Mouse (Mus musculus) heart, adult 2 months (tissue): Measurements from ENCODE around the gene Psmd3.

Experiments
- CTCF ChIP-seq: fragments of 200-600 bp; IDR thresholded peaks from 2 replicates; pipeline ENCODE4 v1.8.1; 2022; ENCODE audit warnings: antibody characterized with exemption, mild to moderate bottlenecking, moderate library complexity
- EP300 ChIP-seq: fragments of 200-500 bp; IDR thresholded peaks from 2 replicates; pipeline ENCODE4 v1.6.1; 2011; ENCODE audit warnings: low read depth, low read length, control low read depth; ENCODE audit not compliant: insufficient read depth
- POLR2A ChIP-seq: fragments of 200-500 bp; IDR thresholded peaks from 2 replicates; pipeline ENCODE4 v1.6.1; 2011; ENCODE audit warnings: mild to moderate bottlenecking, low read depth, low read length, control low read depth; ENCODE audit not compliant: insufficient read depth

DNA sequence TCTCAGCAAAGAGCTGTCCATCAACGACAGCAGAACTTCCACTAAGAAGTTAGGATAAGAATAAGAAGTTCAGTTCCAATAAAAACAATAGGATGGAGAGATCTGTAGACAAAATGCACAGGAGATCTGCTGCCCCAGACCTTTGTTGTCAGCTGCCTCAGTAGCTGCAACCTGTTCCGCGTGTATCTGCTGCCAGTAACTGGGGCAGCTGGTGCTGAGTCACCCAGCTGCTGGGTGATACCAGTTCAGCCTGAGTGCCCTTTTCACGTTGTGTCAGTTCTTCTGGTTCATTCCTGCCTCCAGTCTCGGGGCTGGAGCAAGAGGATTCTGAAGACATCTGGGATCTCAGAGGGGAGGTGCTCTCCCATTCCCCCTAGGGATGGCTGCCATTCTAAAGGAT lies 10.5 kb upstream of the Psmd3 start:
- TF ChIP-seq CTCF = no peak
- no peak for TF ChIP-seq EP300
- no peak for TF ChIP-seq POLR2A
